Mouse (Mus musculus) E14TG2a.4 (cell line): ENCODE data around the gene Sprr1a.

Experiments
- CTCF ChIP-seq: conservative IDR thresholded peaks from 2 replicates; pipeline ENCODE4 v1.5.1; 2014; ENCODE audit warnings: low read length
- NANOG ChIP-seq: IDR thresholded peaks from 2 replicates; pipeline ENCODE4 v1.6.1; 2014; ENCODE audit warnings: borderline replicate concordance, low read length, mixed read lengths
- POU5F1 ChIP-seq: IDR thresholded peaks from 2 replicates; pipeline ENCODE4 v1.6.1; 2014; ENCODE audit warnings: low read length, borderline replicate concordance

- TF ChIP-seq CTCF (no peak), NANOG (no peak), POU5F1 (no peak)
Observed at GRCm38 (mm10) chr3:92485863-92486262, at the start of gene Sprr1a.
